Mouse (Mus musculus): ENCODE measurements around the gene Ippk. TPM values are rescaled to one million over a fixed set of nuclear protein-coding genes. Genes with fewer than 3 reads are reported as not detected.

Ippk gene
- total RNA-seq, 2 experiments from 2014 or later: 9.5 to 9.9 TPM

DNA sequence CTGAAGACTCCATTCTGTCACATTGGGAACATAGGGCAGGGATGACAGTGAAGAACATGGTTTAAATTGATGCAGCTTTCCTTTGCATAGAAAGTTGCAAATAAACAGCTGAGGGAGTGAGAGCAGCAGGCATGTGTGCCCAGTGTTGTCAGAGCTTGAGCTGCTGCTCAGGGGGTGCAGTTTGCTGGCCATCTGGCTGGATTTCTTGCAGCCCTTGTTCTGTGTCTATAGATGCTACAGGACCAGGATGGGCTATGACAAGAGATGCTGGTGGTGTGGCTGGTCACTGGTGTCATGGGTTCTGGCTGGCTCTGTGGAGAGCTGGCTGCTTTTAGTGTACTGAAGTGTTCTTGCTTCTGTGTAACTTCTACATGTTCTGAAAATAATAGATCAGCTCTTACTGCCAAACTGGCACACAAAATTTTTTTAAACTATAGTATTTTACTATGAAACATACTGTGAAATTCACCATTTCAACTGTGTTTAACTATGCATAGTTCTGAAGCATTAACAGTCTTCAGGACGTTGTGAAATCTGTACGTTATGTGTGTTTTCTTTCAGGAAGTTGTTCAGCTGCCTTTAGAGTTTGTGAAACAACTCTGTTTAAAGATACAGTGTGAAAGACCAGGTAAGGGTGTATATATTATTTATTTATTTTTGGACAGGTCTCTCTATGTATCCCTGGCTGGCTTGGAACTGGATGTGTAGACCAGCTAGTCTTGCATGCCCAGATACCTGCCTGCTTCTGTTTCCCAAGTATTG, 12.4 kb downstream of the Ippk start:
- no peak for DNase-seq

DNA sequence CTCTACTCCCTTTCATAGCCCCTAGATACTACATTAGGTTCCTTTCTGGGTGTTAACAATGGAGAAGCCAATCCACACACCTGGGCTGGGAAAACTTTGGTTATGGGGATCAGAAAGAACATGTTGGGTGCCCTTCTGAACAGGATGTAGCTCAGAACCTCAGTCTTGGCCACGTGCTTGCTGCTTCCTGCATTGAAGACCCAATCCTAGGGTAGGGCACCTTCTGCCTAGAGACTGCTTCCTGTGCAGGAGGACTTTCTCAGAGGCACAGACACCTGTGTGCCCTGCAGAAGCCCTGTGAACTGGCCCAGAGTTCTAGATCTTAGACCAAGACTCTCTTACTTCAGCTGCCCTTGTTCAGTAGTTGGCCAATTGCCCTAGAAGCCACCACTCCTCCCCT, 14.7 kb downstream of the Ippk start:
- DNase-seq: no peak

DNA sequence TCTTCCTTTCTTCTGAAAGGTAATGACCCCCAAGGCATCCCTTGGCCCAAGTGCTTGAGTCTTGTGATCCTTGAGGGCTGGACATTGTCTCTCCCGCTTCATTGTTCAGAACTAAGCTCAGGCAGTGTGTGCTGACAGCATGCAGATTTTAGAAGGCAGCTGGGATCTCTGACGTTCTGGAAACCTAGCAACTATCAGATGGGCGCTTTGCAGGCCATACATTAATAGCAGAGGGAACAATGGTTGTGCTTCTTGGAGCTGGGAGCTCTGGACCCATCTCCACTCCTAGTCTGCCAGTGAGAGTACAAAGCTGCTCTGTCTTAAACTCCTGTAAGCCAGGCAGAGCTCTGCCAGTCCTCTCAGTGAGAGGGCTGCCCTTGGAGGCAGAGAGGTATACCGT, 15.1 kb downstream of the Ippk start:
- peak; percentile 27 for DNase-seq

DNA sequence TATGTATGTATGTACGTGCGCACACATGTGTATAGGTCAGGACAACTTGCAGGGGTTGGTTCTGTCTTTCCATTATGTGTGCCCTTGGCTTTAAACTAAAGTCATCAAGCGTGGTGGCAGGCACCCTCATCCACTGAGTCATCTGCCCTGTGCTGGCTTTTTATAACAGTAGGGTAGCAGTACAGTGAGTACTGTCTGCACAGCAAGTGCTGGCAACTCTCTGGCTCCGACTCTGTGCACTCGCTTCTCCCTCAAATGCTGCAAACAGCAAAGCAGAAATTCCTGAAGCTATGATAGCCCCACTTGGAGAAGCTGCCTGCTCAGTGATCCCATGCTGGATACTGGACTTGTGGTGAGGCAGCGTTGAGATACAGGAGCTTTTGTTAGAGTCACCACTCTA, 23.4 kb downstream of the Ippk start:
- DNase-seq: no peak

DNA sequence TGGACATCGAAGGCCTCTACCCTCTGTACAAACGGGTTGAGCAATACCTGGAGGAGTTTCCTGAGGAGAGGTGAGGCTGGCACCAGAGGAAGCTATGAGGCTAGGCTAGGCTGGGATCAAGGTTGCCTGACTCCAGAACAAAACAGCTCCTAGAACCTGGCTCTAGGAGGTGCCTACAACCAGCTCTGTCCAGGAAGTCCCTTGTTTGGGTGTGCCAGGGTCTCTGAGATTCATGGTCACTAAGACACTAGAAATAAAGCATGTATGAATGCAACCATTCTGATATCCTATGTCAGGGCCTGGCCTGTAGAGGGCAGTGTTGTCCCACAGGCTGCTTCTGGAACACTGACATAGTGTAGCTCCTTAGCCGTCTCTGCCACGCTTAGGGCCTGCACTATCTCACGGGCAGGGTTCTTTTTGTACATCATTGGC, 28.3 kb downstream of the Ippk start:
- DNase-seq: peak; percentile 93

DNA sequence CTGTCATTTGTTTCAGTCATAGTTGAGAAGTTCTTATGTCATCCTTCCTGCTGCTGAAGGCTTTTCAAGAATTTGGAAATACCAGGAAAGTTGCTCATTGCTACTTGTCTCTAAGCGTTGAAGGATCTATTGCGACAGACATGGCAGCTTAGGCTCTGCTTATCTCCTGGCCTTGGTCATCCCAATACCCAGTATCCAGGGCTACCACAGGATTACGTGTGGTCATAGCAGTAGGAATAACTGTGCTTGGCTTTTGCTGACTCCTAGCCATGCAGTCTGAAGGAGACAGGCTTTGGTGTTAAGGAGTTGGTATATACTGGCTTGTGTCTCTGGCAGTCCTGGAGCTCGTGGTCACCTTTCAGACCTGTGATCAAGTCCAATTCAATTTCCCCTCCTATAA, 39.2 kb downstream of the Ippk start:
- DNase-seq: no peak

DNA sequence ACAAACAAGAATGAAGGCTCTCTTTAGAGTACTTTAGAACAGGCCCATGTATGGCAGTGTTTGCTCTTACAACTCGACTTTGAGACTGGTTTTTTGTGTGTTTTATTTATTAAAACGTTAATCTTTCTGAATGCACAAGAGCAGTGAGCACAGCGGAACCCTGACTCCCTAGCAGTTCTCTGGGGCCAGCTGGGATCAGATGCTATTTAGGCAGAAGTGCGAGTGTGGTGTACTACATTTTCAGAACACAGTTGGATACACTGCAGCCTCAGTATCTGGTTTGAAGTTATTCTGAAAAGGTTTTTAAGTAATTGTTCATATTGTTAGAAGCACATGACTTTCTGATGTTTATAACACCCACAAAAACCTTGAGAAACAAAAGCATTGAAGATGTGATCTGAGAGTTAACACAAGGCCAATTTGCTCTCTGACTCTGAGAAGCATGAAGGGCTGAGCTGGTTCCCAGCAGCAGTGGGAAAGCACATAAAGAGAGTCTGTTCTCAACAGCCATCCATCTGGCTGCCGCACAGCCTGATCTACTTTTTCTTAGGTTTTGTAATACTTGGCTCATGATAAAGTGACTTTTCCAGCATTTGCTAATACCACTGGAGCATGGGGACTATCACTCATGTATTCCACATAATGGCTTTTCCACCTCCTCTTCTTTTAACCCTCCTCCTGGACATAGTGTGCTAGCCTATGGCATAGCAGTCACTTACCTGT, 39.8 kb downstream of the Ippk start:
- no peak for DNase-seq

DNA sequence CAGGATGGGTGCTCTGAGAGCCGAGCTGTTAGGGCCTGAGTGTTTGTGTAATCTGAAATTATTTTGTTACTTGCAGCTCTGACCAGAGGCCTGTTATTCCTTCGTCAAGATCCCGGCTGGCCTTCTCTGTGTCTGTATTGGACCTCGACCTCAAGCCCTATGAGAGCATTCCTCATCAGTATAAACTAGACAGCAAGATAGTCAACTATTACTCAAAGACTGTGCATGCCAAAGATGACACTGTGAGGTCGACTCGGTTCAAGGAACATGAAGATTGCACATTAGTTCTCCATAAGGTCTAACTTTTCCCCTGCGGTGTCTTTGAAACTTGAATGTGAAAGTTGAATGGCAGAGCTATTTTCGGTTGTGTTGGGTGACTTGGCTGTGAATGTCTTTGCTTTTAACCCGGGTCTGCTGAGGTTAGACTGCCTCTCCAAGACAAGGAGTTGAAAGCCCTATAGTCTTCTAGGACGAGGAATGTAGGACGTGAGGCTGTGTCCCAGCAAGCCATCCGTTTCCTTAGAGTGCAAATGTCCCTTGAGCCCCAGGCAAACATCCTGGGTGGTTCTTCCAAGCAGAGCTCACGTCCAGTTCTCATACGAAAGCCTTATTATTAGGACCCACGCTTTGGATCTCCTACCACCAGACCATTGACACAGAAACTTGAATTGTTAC, 40.5 kb downstream of the Ippk start:
- no peak for DNase-seq

DNA sequence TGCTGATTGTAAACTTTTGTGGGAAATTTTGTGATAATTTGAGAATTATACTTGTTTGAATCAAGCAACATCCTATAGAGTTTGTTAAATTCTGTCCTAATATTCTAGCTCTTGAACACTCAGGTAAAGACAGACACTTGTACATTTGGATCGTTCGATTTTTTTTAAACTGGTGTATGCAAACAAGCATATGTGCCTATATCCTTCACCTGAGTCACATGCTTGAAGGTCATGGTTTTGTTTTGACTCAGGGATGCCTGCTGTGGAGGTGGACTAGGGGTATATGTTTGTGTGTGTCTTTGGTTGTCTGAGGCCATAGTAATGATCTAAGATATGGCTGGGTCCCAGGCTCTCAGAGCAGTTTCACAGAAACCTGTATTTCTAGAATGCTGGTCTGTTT, 41.9 kb downstream of the Ippk start:
- no peak for DNase-seq

DNA sequence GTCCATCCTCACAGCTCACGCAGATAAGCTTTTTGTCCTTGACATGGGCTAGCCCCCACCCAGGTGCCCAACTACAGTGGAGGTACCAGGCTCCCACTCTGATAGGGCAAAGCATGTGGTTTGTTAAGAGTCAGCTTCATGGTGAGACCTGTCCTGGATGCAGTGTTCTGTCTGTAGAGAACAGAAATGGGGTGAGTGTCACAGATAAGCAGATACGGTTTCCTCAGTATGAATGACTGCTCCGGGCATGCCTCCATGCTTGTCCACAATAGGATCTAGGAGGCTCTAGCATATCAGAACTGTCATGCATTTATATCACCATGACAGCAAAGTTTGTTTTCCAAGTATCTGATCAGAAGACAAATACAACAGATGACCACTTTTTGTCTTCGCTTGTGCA, 44.8 kb downstream of the Ippk start:
- DNase-seq: no peak

DNA sequence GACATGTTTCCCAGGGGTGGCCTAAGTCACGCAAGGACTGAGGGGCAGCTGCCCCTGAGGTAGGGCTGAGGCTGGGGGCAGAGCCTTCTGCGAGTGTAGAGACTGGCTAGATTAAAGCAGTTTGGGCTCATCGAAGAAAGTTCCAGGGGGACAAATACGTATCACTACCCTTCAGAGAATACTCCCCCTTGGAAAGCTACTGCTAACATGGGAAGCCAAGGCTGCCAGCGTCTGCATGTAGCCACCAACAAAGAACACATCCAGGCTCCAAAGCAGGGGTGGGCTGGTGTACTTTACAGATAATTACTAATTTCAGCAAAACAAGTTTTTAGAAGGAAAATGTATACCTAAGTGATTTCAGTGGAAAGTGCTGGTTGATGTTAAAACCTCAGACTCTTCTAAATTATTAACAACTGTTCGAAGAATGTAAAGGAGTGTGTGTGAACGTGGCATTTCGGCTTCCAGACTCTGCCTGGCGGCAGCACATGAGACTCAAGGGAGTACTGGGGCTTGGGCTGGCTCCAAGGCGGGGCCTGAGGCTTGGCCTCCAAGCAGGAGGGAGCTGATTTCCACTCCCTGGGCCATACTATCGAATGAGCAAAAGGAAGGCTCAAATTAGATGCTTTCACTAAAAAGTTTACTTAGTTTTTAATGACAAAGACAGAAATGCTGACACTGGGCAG, 45.5 kb downstream of the Ippk start:
- peak; percentile 82 for DNase-seq

DNA sequence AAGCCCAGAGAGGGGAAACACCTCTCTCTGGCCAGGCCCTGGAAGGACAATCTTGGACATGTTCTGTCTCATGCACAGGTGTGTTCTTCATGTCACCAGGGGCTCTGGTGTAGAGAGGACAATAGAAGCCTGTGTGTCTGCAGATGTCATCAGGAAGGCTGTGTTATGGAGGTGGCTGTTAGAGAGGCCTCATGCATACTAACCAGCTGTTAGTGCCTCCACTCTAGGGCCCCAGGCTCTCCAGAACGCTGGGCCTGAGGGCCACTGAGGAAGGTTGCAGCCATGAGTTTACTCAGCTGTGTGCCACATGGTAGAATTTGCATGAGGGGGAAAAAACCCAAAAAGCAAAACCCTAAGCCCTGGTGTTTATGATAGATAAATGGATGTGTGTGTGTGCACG, 46.5 kb downstream of the Ippk start:
- DNase-seq: no peak

DNA sequence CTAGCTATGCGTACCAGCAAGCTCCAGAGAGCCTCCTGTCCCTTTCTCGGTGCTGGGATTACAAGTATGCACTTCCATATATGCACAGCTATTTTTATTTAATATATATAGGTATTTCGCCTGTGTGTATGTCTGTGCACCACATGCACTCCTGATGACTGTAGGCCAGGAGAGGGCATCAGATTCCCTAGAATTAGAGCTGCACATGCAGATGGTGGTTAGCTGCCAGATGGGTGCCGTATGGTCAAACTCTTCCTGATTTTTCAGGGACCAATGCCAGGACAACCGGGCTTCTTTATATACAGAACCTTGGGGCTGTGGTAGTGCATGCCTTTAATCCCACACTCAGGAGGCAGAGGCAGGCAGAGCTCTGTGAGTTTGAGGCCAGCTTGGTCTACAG, 48.0 kb downstream of the Ippk start:
- no peak for DNase-seq

DNA sequence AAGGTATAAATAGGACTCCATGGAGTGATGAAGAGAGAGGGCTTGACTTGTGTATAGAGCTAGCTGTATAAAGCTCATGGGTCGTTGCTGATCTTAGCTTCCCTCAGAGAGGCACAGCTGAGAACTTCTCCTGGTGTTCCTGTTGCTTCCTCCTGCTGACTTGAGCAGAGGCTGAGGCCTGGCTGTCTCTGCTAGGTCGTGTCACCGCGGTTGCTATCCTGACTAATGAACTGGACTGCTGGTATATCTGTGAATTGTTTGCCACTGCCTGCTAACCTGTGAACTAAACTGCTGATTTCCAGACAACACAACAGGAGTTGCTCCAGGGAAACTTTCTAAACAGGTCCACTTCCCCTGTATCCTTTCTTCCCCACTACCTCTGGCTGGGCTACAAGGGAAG, 49.3 kb downstream of the Ippk start:
- no peak for DNase-seq

DNA sequence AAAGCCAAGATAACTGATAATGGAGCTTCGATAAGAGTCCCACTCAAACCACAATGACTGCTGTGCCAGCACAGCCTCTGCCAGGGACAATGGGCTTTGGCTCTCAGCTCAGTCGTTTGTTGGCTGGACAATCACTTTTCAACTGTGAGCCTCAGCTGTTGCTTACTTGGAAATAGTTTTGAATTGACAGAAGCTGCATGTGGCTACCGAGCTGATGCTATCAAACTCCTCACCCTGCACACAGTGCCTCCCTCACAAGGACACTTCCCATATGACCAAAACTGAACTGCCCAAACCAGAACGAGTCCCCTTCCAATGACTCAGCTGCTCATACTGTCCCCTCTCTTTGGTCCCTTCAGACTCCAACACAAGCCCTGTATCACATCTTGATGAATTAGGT, 49.8 kb downstream of the Ippk start:
- peak; percentile 44 for DNase-seq

DNA sequence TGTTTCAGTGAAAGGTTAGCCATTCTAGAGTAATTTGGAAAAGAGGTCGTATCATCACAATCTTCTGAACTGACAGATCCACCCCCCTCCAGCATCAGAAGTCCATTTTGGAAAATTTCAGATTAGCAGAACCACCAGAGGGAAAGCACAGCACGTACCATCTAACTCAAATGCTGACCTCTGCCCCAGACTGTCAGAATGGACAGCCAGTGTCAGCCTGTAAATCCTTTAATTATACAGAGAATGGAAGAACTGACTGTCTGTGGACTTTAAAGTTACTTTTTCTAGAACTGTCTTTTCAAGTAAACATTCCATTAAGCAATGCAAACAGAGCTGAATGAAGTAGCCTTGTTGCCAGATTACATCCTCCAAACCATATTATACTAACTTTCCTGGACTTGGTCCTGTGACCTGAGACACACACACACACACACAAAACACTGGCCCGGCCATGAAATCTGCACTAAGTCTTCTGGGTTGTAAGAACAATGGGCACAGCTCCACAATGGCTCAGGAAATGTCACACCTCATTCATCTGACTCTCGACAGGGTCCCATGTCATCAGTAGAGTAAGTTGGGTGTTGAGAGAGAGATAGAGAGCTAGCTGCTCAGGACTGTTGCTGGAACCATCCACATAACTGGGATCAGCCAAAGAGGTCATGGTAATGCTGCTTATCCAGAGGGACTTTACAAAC, 51.1 kb downstream of the Ippk start:
- DNase-seq: no peak

DNA sequence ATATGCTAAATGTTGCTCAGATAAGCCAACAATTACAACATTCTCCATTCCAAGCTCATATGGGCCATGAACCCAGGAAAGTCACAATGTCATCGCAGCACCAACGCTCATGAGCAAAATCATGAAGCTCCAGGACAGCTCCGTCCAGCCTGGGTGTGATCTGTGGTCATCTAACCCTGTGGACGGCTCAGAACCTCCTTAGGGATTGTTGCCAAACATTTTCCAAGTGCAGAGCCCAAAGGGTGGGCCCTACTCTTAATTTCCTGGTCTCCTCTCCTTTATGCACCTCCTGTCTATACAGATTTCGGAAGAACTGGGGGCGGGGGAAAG, 51.6 kb downstream of the Ippk start:
- DNase-seq: no peak

DNA sequence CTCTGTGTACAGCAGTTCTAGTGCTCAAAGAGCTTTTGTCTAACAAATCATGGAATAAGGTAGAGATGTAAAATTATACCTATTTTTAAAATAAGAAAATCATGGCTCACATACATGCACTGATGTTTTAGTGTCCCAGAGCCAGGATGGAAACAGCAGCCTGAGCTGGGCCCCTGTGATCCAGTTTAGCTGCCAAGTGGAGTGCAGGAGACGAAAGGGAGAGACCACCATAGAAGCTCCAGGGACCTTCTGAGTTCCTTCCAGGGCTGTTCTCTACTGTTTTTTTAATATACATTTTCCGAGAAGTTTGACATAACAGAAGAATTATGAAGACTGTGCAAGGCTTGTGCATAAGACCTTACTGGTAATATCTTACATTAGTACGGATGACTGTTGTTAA, 56.8 kb downstream of the Ippk start:
- DNase-seq: no peak

DNA sequence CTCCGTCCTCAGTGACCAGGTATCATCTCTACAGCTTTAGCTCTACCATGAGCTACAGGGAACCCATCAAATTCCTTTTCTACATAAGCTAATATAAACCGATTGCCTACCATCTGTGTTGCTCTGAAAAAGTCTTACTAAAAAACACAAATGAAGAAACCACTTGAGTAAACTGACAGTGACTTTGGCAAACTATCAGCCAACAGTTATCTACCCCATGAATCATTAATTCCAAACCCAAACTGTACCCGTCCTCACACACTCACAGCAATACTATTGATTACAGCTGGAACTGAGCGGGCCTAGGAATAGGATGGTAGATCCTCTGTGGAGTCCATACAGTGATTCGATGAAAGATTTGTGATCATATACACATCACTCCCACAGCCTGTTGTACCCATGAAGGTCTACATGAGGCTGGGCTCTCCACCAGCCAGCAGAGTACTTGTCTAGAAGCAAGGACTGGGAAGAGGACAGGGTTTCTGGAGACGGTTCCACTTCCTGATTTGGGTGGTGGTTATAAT, 57.9 kb downstream of the Ippk start:
- DNase-seq: no peak

DNA sequence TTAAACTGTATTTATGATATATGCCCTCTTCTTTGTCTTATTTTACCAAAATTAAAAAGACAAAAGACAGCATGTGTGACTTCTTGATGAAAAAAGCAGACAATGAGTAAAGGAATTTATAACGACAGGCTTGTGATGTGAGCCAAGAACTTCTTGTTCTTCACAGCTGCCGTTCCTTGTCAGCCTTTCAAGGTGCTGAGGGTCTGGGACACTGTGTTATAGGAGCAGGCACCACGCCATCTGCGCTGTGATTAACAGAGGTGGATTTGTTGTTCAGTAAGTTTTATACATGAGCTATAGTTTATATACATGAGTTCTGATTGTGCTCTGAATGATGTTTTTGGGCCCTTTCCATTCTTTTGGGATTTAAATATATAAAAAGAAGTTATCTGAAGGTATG, 58.4 kb downstream of the Ippk start:
- peak; percentile 27 for DNase-seq

DNA sequence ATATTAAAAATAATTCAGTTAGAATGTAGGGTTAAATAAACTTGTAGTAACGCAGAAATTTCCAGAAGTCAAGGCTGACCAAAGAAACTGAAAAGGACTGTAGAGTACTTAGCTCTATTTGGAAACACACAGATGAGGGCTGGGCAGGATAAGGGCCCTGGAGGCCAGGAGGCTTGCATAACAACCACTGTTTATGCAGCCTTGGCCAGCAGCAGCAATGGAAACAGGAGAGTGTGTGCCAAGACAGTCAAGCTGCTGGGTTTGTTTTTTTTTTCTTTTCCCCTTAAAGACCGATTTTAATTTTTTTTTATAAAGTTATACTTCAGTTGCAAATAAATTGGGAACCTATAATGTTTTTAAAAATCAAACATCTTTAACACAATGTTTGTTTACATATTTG, 59.0 kb downstream of the Ippk start:
- DNase-seq: peak; percentile 84

DNA sequence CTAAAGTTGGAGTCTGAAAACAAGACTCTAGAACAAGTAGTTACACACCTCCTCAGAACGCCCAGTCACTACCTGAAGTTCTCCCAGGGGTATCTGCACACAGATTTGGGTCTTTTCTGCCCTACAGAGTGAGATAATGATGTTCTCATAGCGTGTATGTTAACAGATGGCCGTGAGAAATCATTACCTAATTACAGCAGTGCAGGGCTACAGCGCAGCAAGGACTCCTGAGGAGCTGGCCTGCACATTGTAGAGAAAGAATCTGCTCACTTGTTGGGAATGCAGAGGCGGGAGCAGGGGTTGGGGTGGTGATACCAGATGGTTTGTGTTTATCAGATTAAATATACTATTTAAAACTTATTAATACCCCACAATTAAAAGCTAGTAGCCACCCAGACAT, 59.5 kb downstream of the Ippk start:
- DNase-seq: peak; percentile 42

All from heart, postnatal 4 days (tissue).